Mouse (Mus musculus): ENCODE measurements around the gene B4galt1.

B4galt1 gene

GRCm38 (mm10) chr4:40837451-40838285, 16.1 kb downstream of the B4galt1 start:
- peak; percentile 16 for DNase-seq

- no peak for DNase-seq
These were observed 16.8 kb downstream of the B4galt1 start for GRCm38 (mm10) chr4:40837008-40837407.

- no peak for DNase-seq
These were observed 18.9 kb downstream of the B4galt1 start for GRCm38 (mm10) chr4:40834872-40835271.

- peak; percentile 41 for DNase-seq
These were observed 19.5 kb downstream of the B4galt1 start for GRCm38 (mm10) chr4:40834232-40834786.

- peak; percentile 66 for DNase-seq
These were observed 20.2 kb downstream of the B4galt1 start for GRCm38 (mm10) chr4:40833381-40834231.

- no peak for DNase-seq
These were observed 23.3 kb downstream of the B4galt1 start for GRCm38 (mm10) chr4:40830530-40830929.

GRCm38 (mm10) chr4:40829654-40830400, 24.0 kb downstream of the B4galt1 start:
- DNase-seq, result no peak

GRCm38 (mm10) chr4:40828910-40829309, 24.9 kb downstream of the B4galt1 start:
- no peak for DNase-seq

- no peak for DNase-seq
These were observed 25.9 kb downstream of the B4galt1 start for GRCm38 (mm10) chr4:40827926-40828325.

- DNase-seq, result no peak
These were observed 27.0 kb downstream of the B4galt1 start for GRCm38 (mm10) chr4:40826810-40827209.

- no peak for DNase-seq
These were observed 27.8 kb downstream of the B4galt1 start for GRCm38 (mm10) chr4:40825981-40826380.

GRCm38 (mm10) chr4:40825146-40825545, 28.7 kb downstream of the B4galt1 start:
- no peak for DNase-seq

GRCm38 (mm10) chr4:40824505-40824904, 29.3 kb downstream of the B4galt1 start:
- DNase-seq, result no peak

- peak; percentile 65 for DNase-seq
These were observed 30.1 kb downstream of the B4galt1 start for GRCm38 (mm10) chr4:40823664-40824063.

- DNase-seq, result no peak
These were observed 30.7 kb downstream of the B4galt1 start for GRCm38 (mm10) chr4:40823151-40823550.

GRCm38 (mm10) chr4:40821303-40822023, 32.3 kb downstream of the B4galt1 start:
- no peak for DNase-seq

GRCm38 (mm10) chr4:40820903-40821302, 32.9 kb downstream of the B4galt1 start:
- DNase-seq, result no peak

GRCm38 (mm10) chr4:40820024-40820423, 33.8 kb downstream of the B4galt1 start:
- DNase-seq, result peak; percentile 14

- DNase-seq, result no peak
These were observed 34.7 kb downstream of the B4galt1 start for GRCm38 (mm10) chr4:40819151-40819550.

- no peak for DNase-seq
These were observed 35.4 kb downstream of the B4galt1 start for GRCm38 (mm10) chr4:40818421-40818820.

- DNase-seq, result no peak
These were observed 35.9 kb downstream of the B4galt1 start for GRCm38 (mm10) chr4:40817936-40818335.

- DNase-seq, result no peak
These were observed 37.9 kb downstream of the B4galt1 start for GRCm38 (mm10) chr4:40815775-40816372.

Measured in thymus, postnatal 14 days (tissue).